Mouse (Mus musculus): ENCODE results near the gene Cbx4.

GRCm38 (mm10) chr11:119036934-119037779 is 48.9 kb downstream of the Cbx4 start:
- TF ChIP-seq CTCF (IDR thresholded peaks at IDR 0.05; ENCODE audit: low read depth): no peak
- TF ChIP-seq EP300 (IDR thresholded peaks at IDR 0.05; ENCODE audit: low read depth): no peak

Data from heart, postnatal 0 days (tissue).